Mouse (Mus musculus) olfactory bulb, adult 2 months (tissue): Measurements from ENCODE around the gene Sorbs1.

Experiments
- CTCF ChIP-seq: fragments of 200-500 bp; IDR thresholded peaks from 2 replicates; pipeline ENCODE4 v1.5.1; 2012; ENCODE audit warnings: low read depth, mild to moderate bottlenecking, low read length, moderate library complexity; ENCODE audit not compliant: insufficient read depth
- POLR2A ChIP-seq: fragments of 200-500 bp; IDR thresholded peaks from 2 replicates; pipeline ENCODE4 v1.6.1; 2012; ENCODE audit warnings: mild to moderate bottlenecking, low read depth, low read length, moderate library complexity; ENCODE audit not compliant: insufficient read depth

- TF ChIP-seq CTCF = no peak
- TF ChIP-seq POLR2A = no peak
These were observed 225.2 kb downstream of the Sorbs1 start for GRCm38 (mm10) chr19:40288415-40288814.
